Mouse (Mus musculus) large intestine, adult 2 months (tissue): ENCODE data around the gene Pate2. TPM values are rescaled to one million over a fixed set of nuclear protein-coding genes. Genes with fewer than 3 reads are reported as not detected.
"Not testable (repeated sequence)": the region's sequence is repeated elsewhere in the genome, so short reads cannot be mapped to it uniquely, and the experiment has no call there.

Experiments
- DNase-seq: peaks from one replicate; pipeline ENCODE4 v3.0.0-alpha.2; 2012; ENCODE audit warnings: low read depth, low spot score
- WGBS: fragments of 180-500 bp; shearing (Covaris S2); methylation state at CpG from one replicate; pipeline ENCODE4 v1.1.7; 2018; 5-methylcytosine and 5-hydroxymethylcytosine counted together
- polyA plus RNA-seq: library from polyadenylated mRNA; depleted of rRNA; stranded (reverse); fragments of >200 nt; gene quantifications from 2 replicates; pipeline ENCODE4 v1.2.3, GENCODE M21; 2012

Pate2 gene
- polyA plus RNA-seq, 1 experiment: not detected

DNA sequence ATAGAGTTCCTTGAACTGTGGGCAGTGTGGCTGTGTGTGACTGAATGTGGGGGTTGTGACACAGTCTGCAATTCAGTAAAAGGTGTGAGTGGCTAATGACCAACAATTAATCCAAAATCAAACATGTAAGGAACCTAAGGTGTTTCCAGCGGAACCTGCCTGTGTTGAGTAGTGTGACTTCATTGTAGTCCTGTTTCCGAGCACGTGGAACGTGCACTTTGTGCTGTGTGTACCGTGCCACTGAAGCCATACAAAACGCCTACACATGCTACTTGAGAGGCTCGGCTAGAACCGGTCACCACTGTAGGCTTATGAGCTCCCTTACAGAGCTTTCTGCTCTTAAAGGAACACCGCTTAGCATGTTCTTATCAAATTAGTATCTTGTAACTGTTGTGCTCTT, 21.6 kb upstream of the Pate2 start:
- 75% methylated on average over 9 of the region's 9 CpGs for WGBS
- DNase-seq: no peak

DNA sequence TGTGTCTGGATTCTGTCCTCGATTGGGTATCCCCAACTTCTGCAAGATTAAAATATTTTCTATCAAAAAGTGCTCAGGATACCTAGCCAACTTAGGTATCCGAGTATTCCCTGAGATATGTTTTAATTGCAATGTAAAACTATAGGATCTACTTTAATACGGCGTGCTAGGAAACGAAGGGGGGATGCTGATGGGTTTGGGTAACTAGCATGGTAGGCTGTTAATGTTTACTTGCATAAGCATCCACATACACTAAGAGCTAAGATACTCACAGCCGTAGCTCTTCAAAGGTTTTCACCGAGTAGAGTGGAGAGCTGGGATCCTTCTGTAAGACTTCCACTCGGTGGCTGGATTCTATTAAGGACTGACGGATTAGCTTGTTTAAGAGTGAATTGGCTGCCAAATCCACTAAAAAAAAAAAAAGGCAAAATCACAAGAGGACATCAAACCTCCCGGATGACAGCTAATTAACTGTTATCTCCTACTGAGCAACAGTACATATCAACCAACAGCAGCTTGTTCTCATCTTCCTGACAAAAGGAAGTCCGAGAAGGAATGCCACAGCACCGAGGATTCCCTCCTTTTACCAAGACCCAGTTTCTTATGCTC, 13.5 kb upstream of the Pate2 start:
- DNase-seq: no peak
- 74% methylated on average over 12 of the region's 12 CpGs for WGBS

DNA sequence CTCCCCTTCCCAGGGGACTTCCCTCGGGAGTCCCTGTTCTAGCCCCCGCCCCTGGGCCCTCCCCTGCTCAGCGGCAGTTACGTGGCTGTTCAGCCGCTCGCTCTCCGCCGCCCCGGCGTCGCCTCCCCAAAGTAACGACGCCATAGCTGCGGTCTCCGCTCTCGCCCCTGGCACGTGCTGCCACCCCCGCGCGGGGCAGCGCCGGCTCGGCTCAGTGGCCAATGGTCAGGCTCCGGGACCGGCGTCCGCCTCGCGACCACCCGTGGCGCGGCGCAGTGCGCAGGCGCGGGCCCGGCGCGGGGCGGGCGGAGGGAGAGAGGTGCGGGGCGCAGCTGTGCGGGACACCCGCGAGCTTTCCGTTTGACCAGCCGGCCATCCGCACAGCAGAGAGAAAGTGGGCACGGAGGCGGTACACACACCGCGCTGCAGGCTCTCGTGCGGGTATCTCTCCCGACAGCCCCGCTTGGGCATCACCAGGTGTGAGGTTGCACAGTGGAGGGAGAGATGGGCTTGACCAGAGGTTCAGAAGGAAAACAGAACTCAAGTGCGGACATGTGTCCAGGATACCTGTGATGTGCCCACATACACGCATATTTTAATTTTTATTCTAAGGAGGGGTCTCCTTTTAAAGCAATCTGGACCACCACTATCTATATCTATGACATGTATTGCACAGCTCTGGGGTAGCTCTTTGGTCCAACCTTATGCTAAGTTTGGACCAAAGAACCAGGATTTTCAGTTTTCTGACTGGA, 11.7 kb upstream of the Pate2 start, which contains the start of the genes Ddx25 and Pus3:
Gene Ddx25, minus strand, starts transcription at position 272 of the 752 bp plus-strand sequence.
Gene Pus3, plus strand, starts transcription at position 339 of the 752 bp plus-strand sequence.
- no peak for DNase-seq
- WGBS: 2% methylated on average over 59 of the region's 59 CpGs

DNA sequence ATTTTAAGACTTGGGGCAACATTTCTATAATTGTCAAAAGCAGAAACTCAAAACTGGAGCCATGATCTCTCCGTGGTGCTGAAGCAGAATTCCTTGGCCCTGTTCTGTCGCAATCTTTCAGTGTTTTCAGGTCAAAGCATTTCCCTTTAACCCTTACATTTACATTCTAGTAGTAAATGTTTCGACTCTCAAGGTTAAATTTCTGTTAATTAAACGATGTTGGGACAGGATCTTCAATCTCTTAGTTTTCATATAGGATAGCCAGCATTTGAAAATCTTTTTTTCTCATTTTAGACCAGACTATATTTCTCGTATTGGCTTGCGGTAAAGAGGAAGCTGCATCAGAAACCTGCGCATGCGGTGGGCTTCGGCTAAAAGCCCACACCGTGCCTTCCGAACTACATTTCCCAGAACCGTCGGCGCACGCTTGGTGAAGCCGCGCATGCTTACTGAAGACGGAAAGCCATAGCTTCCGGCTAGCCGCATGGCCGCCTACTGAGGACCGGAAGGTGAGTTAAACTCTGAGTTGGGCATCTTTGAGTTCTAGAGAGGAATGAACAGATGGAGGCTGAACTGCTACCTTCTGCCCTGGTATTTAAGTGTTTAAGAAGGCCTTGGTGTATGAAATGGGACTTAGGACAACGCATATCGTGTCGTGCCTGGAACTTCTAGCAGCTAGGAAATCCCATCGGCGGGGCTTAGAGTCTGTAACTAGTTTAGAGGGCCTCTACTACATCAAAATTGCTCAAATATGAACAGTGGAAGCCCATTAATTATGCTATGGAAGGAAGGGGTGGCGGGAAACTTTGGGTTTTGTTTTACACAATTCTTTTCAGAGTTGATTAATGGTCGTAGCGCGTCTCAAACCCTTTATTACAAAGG, 10.8 kb upstream of the Pate2 start:
- WGBS: 1% methylated on average over 31 of the region's 31 CpGs
- peak; percentile 51 for DNase-seq

DNA sequence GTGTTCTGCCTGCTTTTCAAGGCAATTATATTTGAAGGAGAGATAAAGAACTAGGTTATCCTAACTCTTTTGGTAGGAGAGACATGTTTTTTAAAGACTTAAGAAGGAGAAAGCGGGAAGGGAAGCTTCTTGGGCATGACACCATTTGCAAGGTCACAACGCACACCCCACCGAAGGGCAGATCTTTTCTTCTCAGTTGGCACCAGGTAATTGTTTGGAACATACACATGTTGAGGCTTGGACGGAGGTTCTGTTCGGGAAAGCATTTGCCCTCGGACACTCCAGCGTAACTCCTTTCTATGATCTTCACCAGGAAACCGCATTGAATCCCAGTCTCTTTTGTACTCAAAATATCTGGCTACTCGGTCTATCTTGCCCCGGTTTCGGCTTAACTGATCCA, 9.0 kb upstream of the Pate2 start:
- no peak for DNase-seq
- WGBS: 97% methylated on average over 11 of the region's 11 CpGs

DNA sequence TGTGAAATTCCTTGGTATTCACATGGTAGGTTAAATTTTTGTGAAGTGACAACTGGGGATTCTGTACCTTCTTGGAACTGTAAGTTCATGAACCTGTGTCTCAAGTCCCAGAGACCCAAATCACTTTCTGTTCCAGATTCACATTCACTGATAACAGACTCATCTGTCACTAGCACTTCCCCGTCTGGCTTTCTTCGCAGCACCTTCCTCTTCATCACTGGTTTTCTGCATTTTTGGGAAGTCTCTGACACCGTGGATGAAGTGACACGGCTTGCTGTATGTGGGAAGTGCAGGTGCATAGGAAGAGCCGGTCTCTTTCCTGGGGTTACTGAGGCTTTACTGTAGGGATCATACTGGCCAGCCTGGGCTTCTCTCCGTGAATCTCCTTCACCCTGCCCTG, 8.5 kb upstream of the Pate2 start:
- no peak for DNase-seq
- WGBS: 85% methylated on average over 6 of the region's 6 CpGs

DNA sequence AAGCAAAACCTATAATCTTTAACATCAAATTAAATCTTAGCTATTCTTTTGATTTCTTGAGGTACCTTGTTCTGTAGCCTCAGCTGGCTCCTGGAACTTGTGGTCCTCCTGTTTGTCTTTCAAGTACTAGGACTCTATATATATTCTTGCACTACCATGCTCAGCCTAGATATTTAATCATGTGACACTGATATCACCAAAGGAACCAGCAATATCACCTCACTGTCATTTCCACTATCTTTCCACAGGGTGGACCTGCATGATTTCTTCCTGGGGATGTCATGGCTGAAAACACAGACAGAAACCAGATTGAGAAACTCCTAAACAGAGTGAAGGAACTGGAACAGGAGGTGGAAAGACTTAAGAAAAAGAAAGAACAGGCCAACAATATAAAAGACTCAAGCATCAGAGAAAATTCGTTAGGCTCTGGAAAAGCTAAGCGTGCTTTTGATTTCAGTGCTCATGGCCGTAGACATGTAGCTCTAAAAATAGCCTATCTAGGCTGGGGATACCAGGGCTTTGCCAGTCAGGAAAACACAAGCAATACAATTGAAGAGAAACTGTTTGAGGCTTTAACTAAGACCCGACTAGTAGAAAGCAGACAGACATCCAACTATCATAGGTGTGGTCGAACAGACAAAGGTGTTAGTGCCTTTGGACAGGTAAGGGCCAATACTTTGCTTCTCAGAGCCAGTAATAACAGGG, 5.4 kb upstream of the Pate2 start:
- no peak for DNase-seq
- whole genome bisulfite sequencing: 86% methylated on average over 5 of the region's 5 CpGs

DNA sequence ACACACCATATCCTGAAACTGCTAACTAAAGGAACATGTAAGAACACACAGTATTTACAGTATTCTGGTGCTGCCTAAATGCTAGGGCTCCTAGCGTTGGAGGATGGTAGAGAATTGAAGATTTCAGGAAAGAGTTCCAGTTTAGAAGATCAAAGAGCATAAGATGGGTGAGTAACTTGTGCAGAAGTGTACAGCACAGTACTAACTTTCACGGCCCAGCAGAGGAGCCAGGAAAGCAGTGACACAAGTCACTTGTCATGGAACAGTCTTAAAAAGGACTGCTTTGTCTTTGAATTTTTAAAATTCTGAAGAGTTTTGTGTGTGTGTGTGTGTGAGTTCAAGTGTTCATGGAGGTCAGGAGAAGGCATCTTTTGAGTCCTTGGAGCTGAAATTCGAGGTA, 2.1 kb upstream of the Pate2 start:
- 80% methylated on average over 3 of the region's 3 CpGs for WGBS
- DNase-seq: no peak

DNA sequence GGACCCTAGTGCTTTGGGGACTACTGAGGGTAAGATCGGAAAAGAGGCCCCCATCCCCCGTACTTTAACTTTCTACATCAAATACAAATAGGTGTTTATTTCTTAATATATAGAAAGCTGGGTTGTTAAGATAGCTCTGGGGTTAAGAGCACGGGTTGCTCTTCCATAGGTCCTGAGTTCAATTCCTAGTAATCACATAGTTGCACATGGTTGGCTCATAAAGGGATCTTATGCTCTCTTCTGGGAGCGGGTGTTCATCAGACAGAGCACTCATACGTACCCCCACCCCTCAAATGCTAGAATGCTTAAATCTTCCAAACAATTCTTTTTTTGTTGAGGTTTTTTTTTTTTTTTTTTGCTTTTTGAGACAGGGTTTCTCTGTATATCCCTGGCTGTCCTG, 579 bp downstream of the Pate2 start:
- 10% methylated on average over 5 of the region's 5 CpGs for WGBS
- DNase-seq: no peak

DNA sequence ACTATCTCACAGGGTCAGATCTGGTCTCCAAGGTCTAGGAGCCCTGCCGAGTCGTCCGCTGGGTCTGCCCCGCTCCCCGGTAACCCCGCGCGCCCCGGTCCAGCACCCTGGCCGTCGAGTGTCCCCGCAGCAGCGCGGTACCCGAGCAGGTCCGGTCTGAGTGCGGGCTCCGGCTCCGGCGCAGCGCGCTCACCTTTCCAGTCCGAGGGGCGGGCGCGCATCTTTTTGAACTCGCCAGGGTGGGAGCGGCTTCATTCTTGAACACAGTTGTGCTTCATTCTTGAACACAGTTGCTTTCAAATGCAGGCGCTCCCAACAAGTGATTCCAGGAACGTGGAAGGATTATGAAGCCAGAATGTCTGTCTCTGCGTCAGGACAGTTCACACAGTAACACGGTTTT, 4.3 kb downstream of the Pate2 start:
- WGBS: 7% methylated on average over 32 of the region's 32 CpGs
- no peak for DNase-seq

DNA sequence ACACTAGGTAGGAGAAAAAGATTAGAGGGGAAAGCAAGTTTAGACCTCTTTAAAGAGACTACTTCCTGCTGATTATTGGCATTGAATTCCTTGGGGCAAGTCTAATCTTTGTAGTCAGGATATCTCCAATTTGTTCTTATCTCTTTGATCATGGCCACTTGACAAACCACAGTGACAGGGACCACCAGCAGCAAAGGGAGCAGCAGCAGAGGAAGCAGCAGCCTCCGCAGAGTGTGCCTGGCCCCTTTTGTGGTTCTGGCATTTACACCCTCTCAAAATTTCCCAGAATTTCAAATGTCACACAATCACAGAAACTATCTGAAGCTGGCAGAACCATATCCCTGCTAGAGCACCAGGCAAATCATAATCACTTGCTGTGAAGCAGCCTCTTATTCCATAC, 17.6 kb downstream of the Pate2 start:
- 53% methylated on average over 1 of the region's 1 CpGs for WGBS
- no peak for DNase-seq

DNA sequence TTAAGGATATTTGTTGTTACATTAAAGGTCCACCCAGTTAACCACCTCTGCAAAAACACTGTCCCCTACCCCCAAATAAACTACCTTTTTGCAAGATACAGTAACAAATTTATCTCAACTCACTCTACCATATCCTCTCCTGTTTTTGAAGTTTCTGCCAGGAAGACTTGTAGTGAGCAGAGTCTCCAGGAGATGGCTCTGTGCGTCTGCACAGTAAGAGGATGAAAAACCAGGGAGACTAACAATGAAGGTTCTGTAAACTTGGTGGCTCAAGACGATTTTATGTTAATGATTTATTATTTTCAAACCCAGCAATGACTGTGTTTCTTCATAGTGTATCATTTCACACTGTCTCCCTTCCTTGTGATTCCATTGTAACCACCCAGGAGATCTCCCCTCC, 22.8 kb downstream of the Pate2 start:
- WGBS: 5% methylated on average over 2 of the region's 2 CpGs

DNA sequence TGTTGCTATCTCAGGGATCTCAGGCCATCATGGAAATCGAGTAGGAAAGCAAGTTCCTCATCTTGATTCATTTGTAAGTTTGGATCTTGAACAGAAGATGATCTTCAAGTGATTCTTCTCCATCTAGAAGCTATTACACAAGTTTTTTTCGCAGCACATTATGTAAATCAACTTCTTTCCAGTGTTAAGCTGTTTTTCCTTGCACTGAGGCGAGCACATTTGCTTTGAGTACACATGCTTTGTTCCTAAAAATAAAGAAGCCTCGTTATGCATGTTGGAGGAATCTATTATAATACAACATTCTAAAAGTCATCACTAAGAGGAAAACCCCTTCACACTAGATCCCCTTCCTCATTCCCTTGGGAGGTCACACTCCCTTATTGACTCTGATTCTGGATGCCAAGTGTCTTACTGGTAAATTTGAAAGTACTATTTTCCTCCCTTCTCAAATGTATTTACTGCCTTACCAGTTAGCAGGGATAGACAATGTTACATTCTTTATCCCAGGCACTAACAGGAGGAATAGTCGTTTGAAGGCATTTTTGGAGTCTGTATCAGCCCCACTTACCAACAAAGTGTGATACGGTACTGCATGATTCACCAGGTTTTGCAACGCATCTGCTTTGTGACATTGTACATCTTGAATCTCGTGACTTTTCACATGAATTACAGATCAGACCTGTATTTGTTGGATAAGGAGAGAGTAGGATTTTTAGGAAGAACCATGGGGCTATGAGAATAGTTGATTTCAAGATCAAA, 37.7 kb downstream of the Pate2 start:
- WGBS: 63% methylated on average over 8 of the region's 8 CpGs
- no peak for DNase-seq

More for the DNA sequence above, 22.8 kb downstream of the Pate2 start:
- no peak for DNase-seq

DNA sequence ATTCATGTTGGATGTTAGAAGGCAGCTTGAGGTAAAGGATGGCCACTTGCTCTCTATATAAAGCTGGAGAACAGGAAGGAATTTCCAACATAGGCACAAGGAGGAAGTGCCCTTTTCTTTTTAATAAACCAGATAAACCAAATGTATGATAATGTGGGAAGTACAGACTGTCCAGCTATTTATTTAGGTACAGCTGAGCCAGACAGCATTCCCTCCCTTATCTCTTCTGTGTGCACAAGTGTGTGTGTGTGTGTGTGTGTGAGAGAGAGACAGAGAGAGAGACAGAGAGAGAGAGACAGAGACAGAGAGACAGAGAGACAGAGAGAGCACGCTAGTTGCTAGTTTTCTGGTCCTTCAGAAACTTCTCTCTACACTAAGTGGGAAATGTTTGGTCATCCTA, 41.8 kb downstream of the Pate2 start, which contains the start of gene Pate4:
Gene Pate4, minus strand, starts transcription at position 101 of the 400 bp plus-strand sequence.
- 72% methylated on average over 1 of the region's 1 CpGs for WGBS
- no peak for DNase-seq

DNA sequence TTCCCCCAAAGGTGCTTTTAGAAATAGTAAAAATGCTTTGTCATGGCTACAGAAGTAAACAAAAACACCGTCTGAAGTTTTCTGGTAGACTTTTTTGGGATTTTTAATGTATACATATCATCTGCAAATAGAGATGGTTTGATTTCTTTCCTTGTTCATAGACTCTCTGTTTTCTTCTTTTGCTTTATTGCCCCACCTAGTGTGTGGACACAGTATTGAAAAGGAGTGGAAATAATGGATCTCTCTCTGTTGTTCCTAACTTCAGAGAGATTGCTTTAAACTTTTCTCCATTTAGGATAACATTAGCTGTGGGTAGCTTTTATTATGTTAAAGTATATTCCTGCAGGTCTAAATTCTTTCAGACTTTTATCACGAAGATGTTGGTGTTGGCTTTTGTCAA, 43.9 kb downstream of the Pate2 start:
- WGBS: 31% methylated on average over 2 of the region's 2 CpGs
- no peak for DNase-seq

DNA sequence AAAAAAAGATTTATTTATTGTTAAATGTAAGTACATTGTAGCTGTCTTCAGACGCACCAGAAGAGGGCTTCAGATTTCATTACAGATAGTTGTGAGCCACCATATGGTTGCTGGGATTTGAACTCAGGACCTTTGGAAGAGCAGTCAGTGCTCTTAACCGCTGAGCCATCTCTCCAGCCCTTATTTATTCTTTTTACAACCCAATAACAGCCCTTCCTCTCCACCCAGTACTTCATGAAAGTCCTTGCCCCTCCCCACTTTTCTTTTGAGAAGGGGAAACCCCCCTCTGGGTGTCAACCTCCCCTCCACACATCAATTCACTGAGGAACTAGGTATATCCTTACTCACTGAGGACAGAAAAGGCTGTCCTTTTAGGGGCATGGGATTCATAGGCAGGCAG, 46.7 kb downstream of the Pate2 start:
- WGBS: 50% methylated on average over 2 of the region's 2 CpGs

DNA sequence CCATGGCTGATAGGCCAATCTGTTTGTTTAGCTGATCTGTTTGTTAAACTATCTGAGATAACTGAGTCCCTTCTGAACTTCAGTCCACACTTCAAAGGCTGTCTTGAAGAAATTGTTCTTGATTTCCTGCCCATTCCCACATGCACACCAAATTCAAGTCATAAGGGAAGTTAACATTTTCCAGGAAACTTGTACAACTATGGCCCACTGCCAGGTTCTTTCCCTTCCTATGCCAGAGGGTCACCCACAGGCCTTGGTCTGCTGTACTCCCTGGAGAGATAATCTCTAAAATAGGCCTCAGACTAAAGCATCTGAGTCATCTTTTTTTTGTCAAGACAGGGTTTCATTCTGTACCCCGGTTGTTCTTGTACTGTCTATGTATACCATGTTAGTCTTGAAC, 62.9 kb downstream of the Pate2 start:
- no peak for DNase-seq
- 81% methylated on average over 1 of the region's 1 CpGs for WGBS

More for the DNA sequence above, 46.7 kb downstream of the Pate2 start:
- not testable (repeated sequence) for DNase-seq

DNA sequence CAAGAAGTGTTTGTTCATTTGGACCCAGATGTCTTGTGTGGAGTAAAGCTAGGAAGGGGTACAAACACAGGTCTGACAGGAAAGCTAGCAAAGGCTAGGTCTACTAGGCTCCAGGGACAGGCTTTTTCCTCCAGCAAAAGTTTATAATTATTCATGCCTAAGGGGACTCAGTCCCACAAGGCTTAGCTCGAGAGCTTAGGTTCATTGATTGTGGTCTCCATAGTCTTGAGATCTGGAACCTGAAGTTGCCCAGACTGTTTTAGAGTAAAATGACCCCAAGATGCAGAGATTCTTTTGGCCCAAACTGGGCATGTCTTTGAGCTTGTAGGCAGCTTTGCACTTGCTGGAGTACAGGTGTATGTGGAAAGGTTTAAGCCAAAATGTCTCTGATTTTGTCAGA, 78.0 kb downstream of the Pate2 start, which contains the start of gene Pate3:
Gene Pate3, minus strand, starts transcription at position 101 of the 400 bp plus-strand sequence.
- WGBS: 67% methylated on average over 1 of the region's 1 CpGs
- no peak for DNase-seq

DNA sequence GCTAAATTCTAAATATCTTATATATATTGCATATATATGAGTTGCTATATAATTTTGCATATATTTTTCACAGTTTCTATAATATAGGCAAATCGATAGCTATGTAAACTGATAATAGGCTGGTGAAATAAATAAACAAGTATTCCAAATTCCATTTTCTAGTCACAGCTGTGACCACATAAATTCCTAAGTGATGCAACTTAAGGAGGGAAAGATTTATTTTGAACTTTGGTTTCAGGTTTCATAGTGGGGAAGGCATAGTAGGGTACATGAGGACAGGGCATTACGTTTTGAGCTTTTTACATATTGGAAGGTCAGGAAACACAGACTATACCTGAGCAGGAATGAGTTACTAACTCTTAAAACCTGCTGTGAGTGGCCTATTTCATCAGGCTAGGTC, 103.5 kb downstream of the Pate2 start:
- DNase-seq: no peak
- 76% methylated on average over 2 of the region's 2 CpGs for WGBS
